Mouse (Mus musculus) urinary bladder, postnatal 4 days (tissue): ENCODE measurements around the gene Camk1d.
"Not testable (repeated sequence)": the region's sequence is repeated elsewhere in the genome, so short reads cannot be mapped to it uniquely, and the experiment has no call there.

Source experiments
- DNase-seq, 2 experiments: peaks; one replicate each; pipeline ENCODE4 v3.0.0; 2021 to 2022; ENCODE audit warnings: low spot score in 2 of 2

Camk1d gene

DNA sequence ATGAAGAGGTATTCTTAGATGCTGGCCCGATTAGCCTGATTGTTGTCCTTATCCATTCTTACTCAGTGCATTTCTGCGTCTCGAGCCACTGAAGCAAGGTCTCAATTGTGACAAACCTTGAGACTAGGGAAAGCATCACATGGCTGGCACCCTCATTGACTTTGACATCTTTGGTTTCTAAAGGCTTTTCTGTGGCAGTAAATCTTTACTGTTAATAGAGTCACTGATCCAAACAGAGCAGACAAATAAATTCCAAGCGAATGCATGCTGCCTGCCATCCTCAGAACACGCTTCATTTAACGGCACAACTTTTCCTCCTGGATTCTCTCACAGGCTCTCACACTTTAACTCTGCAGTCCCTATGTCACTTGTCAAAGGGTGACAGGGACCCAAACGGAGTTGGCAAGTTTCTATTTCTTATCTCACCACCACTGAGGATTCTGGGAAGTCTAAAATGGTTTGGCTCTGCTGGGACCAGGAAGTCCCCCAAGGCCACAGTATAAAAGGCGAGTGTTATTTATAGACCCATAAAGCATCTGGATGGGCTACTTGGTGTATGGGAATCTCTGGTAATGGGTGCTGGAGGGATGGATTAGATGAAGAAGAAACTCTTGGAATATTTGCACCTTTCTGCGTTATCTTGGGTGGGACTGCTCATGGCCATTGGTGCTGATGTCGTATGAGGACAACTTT is 141.9 kb downstream of the Camk1d start:
- DNase-seq = no peak

DNA sequence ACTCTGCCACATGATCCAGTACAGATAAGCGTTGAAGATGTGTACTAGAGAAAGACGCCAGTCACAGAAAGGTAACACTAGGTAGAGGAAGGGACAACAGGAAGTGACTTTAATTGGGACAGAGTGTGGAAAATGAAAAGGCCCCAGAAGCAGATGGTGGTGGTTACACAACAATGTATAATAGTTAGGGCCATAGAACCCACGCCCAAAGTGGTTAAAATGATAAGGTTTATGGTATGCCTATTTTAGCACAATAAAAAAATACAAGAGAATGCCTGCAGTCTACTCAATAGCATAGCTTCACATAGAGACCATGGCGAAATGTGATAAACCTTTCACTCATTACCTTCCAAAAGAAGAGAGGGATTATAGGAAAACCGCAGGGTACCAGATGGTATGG is 147.7 kb downstream of the Camk1d start:
- no peak for DNase-seq

DNA sequence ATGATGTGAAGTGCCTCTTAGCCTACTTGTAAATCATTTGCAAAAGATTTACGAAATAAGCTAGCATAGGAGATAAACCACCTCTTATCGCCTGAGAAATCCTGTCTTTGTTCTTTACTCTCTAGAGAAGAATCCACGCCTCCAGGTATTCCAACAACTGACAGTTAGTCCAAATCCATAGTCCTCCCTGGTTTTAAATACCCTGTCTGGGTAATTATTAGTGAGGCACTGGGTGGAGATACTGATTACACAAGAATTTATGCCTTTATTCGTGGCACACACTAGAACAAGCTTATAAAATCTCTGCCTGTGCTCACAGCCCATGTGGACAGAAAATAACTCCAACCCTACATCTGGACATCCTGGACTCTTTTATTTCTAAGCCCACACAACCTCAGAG is 150.6 kb downstream of the Camk1d start:
- no peak for DNase-seq

DNA sequence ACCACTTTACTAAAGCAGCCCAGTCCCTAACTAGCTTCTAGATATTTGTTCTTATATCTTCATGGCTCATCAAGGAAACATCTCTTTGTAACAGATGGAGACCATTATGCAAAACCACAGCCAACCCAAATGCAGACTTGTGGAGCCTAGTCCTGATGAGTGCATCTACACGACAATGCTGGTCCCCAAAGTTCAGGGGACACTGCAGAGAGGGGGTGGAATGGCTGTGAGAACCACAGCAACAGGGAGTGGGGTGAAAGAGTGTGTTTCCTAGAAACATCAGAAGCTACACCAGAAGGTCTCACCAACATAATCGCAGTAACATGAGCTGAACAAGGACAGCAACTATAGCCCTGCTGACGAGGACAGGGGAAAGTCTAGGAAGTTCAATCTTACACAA is 152.9 kb downstream of the Camk1d start:
- DNase-seq = no peak

DNA sequence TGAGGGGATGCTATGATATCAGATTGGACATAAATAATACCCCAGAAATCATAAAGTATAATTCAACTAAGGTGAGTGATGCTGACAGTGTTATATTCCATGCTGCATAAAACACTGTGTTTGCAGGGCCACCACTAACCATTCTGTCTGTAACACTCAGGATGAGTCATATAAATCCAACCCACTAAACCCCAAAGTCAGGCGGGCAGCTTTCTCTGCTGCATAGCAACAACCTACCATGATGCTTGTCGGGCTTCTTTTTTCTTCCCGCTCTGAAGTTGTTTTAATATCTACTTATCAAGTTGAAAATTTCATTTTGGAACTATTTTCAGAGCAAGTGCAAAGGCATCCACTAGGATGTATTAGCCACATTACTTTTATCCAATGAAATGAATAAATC is 161.1 kb downstream of the Camk1d start:
- DNase-seq = no peak

DNA sequence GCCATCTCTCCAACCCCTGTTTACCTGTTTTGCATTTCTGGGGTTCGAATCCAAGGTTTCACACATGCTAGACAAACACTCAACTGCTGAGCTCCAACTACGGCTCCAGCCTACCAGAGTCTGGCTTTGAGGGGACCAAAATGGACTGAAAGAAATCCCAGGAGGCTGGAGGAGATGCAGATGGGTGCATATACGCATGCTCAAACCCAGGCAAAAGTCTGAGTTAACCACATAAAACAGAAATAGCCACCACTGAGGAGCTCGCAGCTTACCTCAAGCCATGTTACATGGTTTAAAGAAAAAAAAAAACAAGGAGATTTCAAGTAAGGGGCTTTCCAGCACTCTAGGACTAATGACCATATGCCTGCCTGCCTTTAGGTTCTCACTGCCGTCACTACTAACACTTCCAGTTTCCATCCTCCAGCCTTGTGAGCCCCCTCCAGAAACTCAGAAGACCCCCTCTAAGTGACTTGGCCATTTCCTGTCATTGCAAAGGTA is 162.5 kb downstream of the Camk1d start:
- DNase-seq = no peak

DNA sequence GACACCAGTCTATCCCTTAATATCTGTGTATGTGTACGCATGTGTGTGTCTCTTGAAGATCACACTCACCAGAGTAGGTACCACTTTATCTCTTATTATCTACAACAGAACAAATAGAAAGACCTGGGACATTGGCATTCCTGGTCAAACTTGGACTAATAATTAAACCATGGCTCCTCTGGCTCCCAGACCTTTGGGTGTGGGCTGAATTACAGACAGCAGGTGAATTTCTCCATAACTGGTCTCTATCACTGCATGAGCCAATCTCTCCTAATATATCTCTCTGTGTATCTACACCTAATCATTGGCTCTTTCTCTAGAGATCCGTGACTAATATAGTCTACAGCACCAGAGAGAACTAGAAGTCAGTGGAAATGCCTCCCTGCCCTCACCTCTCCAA is 165.0 kb downstream of the Camk1d start:
- no peak for DNase-seq

DNA sequence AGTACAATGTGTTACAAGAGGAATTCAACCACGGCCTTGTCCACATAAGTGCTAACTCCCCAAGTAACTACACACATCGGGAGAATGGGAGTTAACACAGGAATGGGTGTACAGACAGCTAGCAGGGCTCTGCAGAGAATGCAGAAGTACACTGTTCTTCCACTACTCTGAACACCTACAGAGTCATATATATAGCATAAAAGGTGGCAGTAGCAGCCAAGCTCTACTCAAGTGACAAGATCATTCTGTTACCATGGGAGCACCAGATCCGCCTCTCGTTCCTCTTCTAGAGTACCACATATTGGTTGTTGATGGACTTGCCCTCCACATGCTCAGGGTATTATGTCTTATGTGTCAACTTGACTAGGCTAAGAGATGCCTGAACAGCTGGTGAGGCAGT is 165.4 kb downstream of the Camk1d start:
- no peak for DNase-seq

DNA sequence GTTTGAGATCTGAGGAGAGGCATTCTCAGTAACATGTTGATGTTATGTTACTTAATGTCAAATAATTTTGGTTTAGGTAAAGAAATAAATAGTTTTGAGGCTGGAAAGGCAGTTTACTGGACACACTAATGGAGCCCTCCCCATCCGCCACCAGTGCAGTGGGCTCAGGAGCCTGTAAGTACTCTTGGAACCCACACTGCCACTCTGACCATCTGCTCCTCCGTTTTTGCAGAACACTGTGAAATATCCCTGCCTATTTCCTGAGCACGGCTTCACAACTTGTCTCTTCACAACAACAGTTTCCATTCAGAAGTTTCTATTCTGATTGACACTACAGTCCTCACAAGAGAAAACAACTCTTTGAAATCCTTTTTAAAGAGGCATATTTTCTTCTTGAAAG is 173.4 kb downstream of the Camk1d start:
- no peak for DNase-seq

DNA sequence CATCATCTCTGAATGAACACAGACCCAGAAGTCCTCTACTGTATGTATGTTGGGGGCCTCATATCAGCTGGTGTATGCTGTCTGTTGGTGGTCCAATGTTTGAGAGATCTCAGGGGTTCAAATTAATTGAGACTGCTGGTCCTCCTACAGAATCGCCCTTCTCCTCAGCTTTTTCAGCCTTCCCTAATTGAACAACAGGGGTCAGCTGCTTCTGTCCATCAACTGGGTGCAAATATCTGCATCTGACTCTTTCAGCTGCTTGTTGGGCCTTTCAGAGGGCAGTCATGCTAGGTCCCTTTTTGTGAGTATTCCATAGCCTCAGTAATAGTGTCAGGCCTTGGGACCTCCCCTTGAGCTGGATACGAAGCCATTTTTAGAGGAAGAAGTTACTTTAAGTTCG is 174.4 kb downstream of the Camk1d start:
- DNase-seq = not testable (repeated sequence)

DNA sequence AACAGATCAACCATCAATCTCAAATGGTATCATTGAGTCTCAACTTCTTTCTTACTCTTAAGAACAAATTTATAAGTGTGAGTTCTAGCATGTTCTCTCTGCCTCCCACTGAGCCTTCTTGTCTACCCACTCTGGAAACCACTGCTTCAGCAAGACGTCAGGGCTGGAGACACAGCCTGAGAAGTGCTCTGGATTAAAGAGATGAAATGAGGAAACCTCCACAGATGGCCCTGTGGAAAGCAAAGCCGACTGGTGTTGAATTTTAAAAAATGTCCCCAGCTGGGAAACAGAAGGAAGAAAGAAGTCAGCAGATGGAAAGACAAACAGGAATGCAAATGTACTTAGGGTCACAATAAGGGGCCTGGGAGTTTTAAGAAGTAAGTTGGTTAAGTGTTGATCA is 180.4 kb downstream of the Camk1d start:
- no peak for DNase-seq

DNA sequence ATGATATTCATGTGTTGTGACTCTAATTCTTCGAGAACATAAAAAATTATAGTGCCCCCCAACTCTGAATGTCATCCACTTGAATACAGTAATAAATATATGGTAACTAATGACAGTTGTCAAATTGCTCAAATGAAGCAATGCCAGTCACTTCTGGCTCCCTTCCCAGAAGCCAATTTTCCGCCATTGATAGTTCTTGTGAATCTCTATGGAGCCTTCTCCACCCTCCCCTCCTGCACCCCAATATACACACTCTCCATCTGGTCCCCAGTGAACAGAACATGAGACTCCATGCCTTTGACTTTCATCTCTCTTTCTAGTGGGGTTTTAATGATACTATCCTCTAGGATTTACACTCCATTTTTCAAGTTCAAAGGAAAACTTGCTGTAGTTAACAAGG is 184.3 kb downstream of the Camk1d start:
- DNase-seq = no peak

DNA sequence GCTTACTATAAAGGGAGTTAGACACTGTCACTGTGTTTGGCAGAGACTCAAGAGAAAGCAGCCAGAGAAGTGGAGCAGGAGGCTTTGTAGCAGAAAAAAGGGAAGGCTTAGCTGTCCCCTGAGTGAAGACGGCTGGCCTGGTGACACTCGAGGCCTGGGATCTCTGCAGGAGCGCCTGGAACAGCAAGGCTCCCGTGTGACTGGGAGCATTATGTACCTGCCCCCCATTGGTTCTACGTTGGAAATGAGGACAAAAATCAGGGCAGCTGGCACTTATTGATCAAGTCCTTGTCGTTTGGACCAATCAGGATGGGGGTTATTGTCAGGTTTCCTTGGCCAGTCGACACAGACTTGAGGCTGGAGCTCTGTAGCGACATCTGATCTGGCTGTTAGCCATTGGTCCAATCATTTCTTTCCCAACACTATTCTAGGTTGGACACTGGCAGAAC is 195.1 kb downstream of the Camk1d start:
- DNase-seq = no peak

DNA sequence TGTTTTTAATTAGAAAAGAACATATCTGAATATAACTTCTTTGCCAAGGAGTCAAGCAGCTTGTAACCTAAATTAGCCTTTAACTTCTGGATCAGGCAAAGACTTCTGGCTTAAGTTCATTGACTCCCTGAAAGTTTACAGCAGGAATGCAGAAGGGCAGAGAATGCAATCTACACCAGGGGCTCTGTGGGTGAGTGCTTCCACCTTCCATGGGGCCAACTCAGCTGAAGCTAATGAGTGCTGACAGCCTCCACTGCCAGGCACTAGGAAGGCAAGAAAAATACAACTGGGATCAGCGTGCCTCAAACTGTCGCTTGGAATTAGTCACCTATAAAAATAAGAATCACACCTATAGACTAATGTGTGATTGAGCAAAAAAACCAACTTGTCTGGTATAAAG is 199.2 kb downstream of the Camk1d start:
- DNase-seq = no peak

DNA sequence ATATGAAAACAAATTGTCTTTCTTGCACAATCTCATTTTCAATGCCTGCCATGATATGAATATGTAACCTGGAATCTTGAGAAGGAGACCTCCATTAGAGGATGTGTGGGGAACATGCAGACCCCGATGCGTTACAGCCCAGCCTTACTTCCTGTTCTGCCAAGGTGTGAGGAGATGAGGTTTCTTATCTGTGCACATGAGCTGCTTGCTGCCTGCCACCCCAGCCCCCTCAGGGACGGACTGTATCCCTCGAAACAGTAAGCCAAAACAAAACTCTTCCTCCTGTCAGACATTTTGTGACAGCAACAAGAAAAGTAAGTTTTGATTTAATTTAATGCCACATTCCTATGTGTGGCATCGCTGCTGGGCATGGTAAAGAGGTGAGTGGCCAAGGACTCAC is 200.2 kb downstream of the Camk1d start:
- no peak for DNase-seq

DNA sequence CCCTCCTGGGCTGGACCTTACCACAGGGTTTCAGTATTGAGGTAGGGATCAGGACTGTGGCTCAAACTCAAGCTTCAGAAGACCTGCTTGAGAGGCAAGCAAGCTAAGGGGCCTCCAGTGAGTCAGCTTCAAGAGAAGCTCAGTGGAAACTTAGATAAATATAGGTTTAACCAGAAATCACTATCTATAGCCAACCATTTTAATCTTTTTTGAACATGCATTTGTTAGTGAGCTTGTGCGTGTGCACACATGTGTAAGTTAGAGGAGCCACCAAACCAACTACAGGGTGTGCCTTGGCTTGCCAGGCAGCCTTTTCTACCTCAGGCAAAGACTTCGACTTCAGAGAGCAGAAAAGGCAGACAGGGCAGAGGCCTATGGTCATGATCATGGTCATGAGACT is 200.7 kb downstream of the Camk1d start:
- DNase-seq = no peak

DNA sequence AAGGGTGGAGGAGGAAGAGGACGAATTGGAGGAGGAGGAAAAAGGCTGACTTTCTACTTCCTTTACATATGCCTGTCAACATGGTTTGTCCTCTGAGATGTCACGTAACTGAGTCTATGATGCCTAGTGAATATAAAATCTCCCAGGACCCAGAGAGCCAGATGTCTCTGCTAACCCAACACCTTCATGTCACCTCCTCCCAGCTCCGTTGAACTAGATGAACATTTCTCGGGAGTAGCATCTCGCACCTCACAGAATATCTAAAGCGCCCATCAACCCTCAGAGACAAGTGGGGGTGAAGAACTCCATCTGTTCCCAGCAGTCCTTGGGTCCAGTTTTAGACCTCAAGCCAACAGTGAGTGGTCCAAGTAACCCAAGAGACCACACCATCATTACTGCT is 204.3 kb downstream of the Camk1d start:
- DNase-seq = no peak

DNA sequence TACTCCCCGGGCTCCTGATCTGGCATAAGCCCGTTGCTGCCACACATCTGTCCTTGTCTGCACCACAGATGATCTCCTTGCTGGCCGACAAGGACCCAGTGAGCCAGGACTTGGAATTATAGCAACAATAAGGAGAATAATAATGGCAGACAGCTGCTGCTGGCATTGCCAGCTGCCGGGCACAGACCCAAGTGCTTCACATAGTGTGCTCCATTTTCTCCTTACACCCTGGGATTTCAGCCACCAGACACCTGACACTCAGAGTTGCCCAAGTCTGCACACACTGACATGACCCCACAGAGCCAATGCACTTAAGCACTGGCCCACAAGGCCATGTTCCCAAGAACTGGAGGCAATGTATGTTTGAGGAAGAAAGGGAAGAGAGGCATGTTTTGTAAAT is 214.7 kb downstream of the Camk1d start:
- DNase-seq = no peak

DNA sequence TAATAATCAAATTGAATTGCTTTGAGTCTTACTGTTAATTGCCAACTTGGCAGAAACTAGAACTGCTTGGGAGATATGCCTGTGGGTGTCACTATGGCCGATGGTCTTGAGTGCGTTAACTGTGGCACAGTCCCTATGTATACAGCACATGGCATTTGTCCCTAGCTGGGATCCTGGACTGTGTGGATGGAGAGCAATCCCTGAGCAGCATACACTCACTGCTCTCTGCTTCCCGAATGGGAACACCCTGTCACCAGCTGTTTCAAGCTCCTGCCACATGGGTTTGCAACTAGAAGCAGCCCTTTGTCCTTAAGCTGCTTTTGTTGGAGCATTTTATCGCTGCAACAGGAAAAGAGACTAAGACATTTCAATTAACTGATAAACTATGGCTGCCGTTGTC is 224.4 kb downstream of the Camk1d start:
- DNase-seq = no peak

DNA sequence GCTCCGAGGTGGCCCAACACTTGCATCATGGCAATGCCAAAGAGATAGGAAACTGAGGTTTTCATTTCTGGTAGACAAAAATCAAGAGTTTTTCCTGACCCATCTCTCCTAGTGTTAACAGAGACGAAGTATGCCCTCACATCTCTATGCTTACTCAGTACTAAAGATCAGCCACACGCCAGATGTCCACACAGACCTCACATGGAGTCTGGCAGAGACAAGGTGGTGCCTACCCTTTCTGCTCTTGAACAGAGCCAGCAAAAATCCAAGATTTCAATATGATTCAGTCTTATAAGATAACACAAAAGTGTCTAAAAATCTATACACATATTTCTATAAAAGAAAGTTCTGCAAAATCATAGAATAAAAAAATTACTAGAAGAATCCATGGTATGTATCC is 227.0 kb downstream of the Camk1d start:
- no peak for DNase-seq

DNA sequence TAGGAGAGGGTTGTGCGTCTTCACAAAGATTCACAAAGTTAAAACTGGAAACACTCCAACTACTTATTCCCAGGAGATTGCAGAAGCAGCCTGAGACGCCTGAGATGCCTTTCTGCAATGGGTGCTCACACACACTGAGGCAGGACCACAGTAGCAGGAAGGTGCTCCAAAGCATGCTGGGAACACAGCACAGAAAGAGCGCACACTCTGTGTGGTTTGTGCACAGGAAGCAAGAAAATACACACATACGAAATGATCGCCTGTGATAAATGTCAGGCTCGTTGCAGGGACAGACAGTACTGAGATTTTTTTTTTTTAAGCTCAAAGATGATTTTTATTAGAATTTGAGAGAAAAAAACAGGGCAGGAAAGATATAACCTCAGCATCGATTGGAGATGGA is 227.7 kb downstream of the Camk1d start:
- DNase-seq = no peak

DNA sequence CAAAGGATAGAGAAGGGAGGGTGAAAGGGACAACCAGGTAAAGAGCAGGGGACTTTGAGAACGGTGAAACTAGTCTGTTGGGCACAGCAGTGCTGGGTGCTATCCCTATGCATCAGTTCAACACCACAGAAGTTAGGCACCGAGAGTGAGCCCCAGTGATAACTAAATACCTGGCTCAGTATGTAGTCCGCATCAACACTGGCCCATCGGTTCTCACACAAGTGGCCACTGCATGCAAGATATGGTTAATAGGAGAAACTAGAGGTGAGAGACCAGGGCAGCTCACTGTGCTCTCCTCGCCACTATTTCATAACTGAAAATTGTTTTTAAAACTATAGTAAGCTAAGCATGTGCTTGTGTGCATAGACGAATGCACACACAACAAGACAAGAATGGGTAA is 228.5 kb downstream of the Camk1d start:
- DNase-seq = no peak

DNA sequence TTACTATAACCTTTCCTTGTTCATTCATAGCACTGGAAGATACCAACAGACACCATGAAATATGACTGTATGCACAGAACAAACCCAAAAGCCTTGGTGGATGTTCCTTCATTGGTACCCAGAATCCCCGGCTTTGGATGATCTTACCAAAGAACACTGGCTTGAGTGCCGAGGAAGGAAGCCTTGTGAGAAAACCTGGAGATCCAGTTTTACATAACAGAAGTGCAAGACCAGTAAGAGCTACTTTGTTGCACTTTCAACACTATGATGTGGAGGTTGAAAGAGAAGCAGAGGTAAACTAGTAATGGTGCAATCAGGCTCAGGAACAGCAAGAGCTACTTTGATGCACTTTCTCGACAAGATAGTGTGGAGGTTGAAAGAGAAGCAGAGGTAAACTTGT is 234.4 kb downstream of the Camk1d start:
- DNase-seq = no peak

DNA sequence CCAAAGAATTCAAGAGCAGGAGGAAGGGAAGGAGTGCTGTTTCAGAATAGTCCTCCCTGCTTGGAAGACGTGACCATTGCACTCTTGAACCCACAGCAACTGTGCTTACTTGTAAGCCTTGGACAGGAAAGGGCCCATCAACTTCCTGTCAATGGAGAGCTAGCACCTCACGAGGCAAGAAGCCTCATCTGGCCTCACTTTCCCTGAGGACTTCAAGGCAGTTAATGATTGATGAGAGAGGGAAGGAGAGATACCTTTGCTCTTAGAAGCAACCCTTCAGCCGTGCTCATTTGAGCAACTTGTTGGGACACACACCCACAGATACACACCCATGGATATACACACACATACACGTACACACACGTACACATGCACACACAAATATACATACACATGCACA is 235.6 kb downstream of the Camk1d start:
- no peak for DNase-seq
